Mouse (Mus musculus): Measurements from ENCODE around the gene Slc25a51. TPM values are rescaled to one million over a fixed set of nuclear protein-coding genes. Genes with fewer than 3 reads are reported as not detected.

Slc25a51 gene
- polyA plus RNA-seq, 1 experiment from 2014 or later, result 59.4 TPM

DNA sequence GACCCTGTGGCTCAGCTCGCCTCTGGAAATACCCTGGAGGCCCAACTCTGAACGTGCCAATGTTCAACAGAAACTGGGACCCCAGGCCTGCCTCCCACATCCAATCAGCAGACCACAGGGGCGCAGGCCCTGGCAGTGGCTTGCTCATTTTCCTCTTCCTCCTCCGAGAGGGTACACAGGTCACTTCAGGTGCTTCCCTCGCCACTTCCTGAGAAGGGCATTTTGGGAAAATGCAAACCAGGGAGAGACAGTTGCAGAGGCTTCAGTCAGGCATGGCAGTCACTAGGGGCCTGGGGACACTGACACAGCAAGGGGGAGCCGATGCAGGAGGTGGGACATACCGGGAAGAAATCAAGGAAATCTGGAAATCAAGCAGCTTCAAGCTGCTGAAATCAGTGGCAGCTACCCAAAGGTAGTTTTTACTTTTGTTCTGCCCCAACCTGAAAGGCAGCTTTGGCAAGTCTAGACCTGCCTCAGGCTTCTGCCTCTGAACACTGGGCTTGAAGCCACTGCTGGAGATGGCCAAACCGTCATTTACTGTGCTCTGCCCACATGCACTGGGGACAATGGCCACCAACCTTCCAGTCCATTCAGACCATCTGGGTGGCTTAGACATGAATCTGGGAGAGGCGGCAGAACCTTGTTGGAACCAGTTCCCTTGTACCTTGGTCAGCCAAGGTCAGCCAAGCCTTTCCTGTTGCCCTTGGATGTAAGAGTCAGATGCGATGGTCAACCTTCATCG lies 13.1 kb upstream of the Slc25a51 start:
- Histone ChIP-seq H3K9ac (replicated peaks; ENCODE audit: low read depth) (no peak overlapping the region), H3K9me3 (ENCODE audit: low read length) (no peaks in the 10 kb centered on the region), H3K27ac (ENCODE audit: low read length) (peak overlapping the region; percentile 20; the same call in 1 of the 2 replicates), H3K4me3 (ENCODE audit: low read depth, low read length) (no peak overlapping the region), H3K36me3 (ENCODE audit: insufficient read depth, low read length) (no peaks in the 10 kb centered on the region), H3K27me3 (replicated peaks; ENCODE audit: insufficient read depth, low read length) (no peaks in the 10 kb centered on the region), H3K4me1 (ENCODE audit: insufficient read depth, low read depth, low read length) (peaks cover 3% of the 10 kb centered on the region; the same call in 1 of the 2 replicates), H3K4me2 (replicated peaks; ENCODE audit: low read depth, low read length) (no peak overlapping the region)
- TF ChIP-seq EP300 (IDR thresholded peaks at IDR 0.05), result no peak
- no peak for DNase-seq (ENCODE audit: low spot score)
- 81% methylated on average over 11 of the region's 11 CpGs for WGBS
- ATAC-seq, result no peak

DNA sequence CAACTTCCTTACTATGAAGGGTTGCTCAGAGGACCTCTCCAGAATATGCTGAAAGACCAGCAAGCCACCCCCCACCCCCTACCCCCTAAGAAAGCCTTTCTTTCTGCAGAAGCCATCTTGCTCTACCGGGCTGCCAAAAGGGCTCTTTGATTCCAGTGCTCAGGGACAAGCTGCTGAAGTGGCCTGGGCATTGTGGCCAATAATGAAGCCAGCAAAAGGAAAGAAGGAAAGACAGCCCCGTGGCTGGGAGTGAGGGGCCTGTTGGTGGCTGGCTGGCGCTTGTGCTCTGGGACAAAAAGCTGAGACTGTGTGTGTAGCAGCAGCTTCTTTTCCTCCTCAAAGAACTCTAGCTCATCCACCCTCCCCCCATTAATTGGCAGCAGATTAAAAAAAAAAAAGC lies 12.2 kb upstream of the Slc25a51 start:
- Histone ChIP-seq H3K27me3 (replicated peaks; ENCODE audit: insufficient read depth, low read length) (no peaks in the 10 kb centered on the region), H3K4me3 (ENCODE audit: low read depth, low read length) (no peak overlapping the region), H3K36me3 (ENCODE audit: insufficient read depth, low read length) (no peaks in the 10 kb centered on the region), H3K9ac (replicated peaks; ENCODE audit: low read depth) (no peak overlapping the region), H3K27ac (ENCODE audit: low read length) (no peak overlapping the region), H3K4me1 (ENCODE audit: insufficient read depth, low read depth, low read length) (peaks cover 3% of the 10 kb centered on the region; the same call in 1 of the 2 replicates), H3K4me2 (replicated peaks; ENCODE audit: low read depth, low read length) (no peak overlapping the region), H3K9me3 (ENCODE audit: low read length) (no peaks in the 10 kb centered on the region)
- TF ChIP-seq EP300 (IDR thresholded peaks at IDR 0.05), result no peak
- TF ChIP-seq CTCF (IDR thresholded peaks at IDR 0.05), result no peak
- 38% methylated on average over 3 of the region's 3 CpGs for WGBS
- DNase-seq (ENCODE audit: low spot score), result no peak
- no peak for ATAC-seq

DNA sequence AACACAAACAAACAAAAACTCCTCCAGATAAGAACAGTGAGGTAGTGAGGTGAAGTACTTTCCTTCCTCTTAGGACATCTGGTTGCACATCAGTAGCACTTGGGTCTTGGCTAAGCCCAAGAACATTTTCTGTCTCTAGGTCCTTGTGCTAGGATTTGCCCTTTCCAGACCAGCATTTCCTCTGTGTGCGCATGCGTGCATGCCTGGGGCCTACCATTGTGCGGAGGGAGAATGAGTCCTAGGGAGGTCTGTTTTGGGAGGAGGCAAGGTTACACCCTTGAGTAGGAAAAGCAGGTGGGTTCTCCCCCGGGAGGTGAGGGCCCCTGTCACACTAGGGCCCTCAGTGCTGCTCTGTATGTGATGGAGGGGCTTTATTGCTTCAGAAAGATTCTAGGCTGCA lies 10.5 kb upstream of the Slc25a51 start:
- H3K4me2 ChIP-seq (replicated peaks; ENCODE audit: low read depth, low read length), result no peak overlapping the region
- DNase-seq (ENCODE audit: low spot score) (no peak), ATAC-seq (no peak)
- no peak overlapping the region for H3K4me3 ChIP-seq (ENCODE audit: low read depth, low read length)
- H3K27ac ChIP-seq (ENCODE audit: low read length), result no peak overlapping the region
- no peaks in the 10 kb centered on the region for H3K36me3 ChIP-seq (ENCODE audit: insufficient read depth, low read length)
- H3K4me1 ChIP-seq (ENCODE audit: insufficient read depth, low read depth, low read length), result peaks cover 3% of the 10 kb centered on the region; the same call in 1 of the 2 replicates
- H3K9me3 ChIP-seq (ENCODE audit: low read length), result no peaks in the 10 kb centered on the region
- TF ChIP-seq EP300 (IDR thresholded peaks at IDR 0.05) (no peak), CTCF (IDR thresholded peaks at IDR 0.05) (no peak)
- WGBS, result 86% methylated on average over 4 of the region's 4 CpGs
- H3K9ac ChIP-seq (replicated peaks; ENCODE audit: low read depth), result no peak overlapping the region
- H3K27me3 ChIP-seq (replicated peaks; ENCODE audit: insufficient read depth, low read length), result no peaks in the 10 kb centered on the region

DNA sequence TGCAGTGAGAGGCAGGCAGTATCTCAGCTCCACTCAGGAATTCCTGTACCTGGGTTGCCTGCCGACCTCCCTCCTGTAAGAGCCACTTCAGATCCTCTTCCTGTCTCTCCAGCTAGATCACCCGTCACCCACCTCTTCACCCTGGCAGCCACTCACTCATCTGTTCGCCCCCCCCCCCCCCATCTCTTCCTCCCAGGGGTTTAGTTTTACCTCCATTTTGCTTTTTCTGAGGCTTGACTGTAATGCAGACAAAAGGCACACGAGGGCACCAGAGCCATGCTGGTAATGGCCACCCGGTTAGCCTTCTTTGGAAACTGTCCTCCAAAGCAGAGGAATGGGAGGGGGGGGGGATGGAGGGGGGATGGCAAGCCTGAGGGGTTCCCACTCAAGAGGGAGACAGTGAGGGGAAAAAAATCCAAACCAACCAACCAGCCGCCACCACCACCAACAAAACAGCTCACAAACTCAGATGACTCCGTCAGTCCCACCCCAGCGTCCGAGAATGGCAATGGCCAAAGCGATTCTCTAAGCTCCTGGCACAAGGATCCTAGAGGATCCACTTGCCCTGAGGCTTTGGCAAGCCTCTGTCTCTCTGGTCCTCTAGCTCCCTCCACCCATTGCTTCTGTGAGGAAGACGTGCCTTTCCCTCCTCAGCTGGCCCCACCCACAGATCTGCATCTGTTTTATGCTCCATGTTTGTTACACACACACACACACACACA lies 9.8 kb upstream of the Slc25a51 start:
- no peak overlapping the region for H3K4me3 ChIP-seq (ENCODE audit: low read depth, low read length)
- peak; percentile 74 for DNase-seq (ENCODE audit: low spot score)
- no peaks in the 10 kb centered on the region for H3K27me3 ChIP-seq (replicated peaks; ENCODE audit: insufficient read depth, low read length)
- TF ChIP-seq EP300 (IDR thresholded peaks at IDR 0.05), result no peak
- TF ChIP-seq CTCF (IDR thresholded peaks at IDR 0.05), result peak; percentile 84
- H3K36me3 ChIP-seq (ENCODE audit: insufficient read depth, low read length), result no peaks in the 10 kb centered on the region
- ATAC-seq, result peak; percentile 18; the same call in 1 of the 2 replicates
- H3K27ac ChIP-seq (ENCODE audit: low read length), result no peak overlapping the region
- WGBS, result 25% methylated on average over 9 of the region's 11 CpGs
- no peaks in the 10 kb centered on the region for H3K9me3 ChIP-seq (ENCODE audit: low read length)
- no peak overlapping the region for H3K9ac ChIP-seq (replicated peaks; ENCODE audit: low read depth)
- H3K4me2 ChIP-seq (replicated peaks; ENCODE audit: low read depth, low read length), result peak overlapping the region; percentile 23; the same call in 1 of the 2 replicates
- peaks cover under 1% of the 10 kb centered on the region; the same call in 1 of the 2 replicates for H3K4me1 ChIP-seq (ENCODE audit: insufficient read depth, low read depth, low read length)

DNA sequence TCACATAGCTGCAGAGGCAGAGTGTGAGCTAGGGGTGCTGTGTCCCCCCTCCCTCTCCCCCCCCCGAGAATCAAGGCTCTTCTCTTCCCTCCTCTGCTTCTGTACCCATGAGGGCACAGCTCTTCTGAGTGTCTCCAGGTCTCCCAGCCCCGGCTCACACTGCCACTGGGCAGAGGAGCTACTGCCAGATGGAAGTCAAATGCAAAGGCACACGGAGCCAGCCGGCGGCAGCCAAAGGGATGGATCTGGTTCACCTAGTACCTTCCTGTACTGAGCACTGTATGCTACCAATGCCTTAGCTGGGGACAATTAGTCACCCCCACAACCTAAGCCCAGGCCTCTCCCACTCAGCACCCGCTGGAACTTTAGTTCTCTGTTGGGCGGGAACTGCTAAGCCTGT lies 7.7 kb upstream of the Slc25a51 start:
- H3K27ac ChIP-seq (ENCODE audit: low read length), result no peak overlapping the region
- H3K27me3 ChIP-seq (replicated peaks; ENCODE audit: insufficient read depth, low read length), result no peaks in the 10 kb centered on the region
- 53% methylated on average over 7 of the region's 7 CpGs for WGBS
- H3K9me3 ChIP-seq (ENCODE audit: low read length), result no peaks in the 10 kb centered on the region
- TF ChIP-seq CTCF (IDR thresholded peaks at IDR 0.05), result no peak
- TF ChIP-seq EP300 (IDR thresholded peaks at IDR 0.05), result no peak
- ATAC-seq (no peak), DNase-seq (ENCODE audit: low spot score) (no peak)
- H3K4me2 ChIP-seq (replicated peaks; ENCODE audit: low read depth, low read length), result no peak overlapping the region
- H3K36me3 ChIP-seq (ENCODE audit: insufficient read depth, low read length), result no peaks in the 10 kb centered on the region
- H3K4me3 ChIP-seq (ENCODE audit: low read depth, low read length), result no peak overlapping the region
- H3K9ac ChIP-seq (replicated peaks; ENCODE audit: low read depth), result no peak overlapping the region
- H3K4me1 ChIP-seq (ENCODE audit: insufficient read depth, low read depth, low read length), result no peaks in the 10 kb centered on the region

DNA sequence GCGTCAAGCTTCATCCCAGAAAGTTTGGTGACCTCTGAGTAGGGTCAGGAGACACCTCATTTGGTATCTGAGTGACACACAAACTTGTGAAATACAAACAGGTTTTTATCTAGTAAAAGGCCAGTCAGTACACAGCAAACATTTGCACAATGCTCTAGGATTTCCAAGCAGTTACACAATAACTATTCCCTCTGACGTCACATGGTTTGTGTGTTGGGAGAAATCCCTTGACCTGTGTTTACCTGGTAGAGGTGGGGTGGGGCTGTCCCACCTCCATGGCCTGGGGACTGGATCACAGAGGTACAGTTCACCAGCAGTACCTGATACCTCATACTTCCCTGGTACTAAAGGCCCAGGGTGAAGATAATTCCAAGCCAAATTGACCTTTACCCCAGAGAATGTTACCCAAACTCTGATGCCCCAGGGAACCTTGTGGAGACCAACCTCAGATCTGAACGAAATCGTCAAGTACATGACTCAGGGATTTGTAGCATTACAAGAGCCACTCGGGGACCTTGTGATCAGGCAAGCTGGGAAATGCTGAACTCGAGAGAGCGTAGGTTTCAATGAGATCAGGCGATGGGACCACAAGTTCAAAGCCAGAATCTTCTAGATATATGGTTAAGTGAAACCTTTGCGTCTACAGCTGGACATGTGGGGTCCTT lies 5.2 kb upstream of the Slc25a51 start:
- DNase-seq (ENCODE audit: low spot score), result peak; percentile 90
- H3K4me3 ChIP-seq (ENCODE audit: low read depth, low read length), result no peak overlapping the region
- ATAC-seq, result peak; percentile 47
- no peaks in the 10 kb centered on the region for H3K4me1 ChIP-seq (ENCODE audit: insufficient read depth, low read depth, low read length)
- 55% methylated on average over 9 of the region's 9 CpGs for whole genome bisulfite sequencing
- H3K27me3 ChIP-seq (replicated peaks; ENCODE audit: insufficient read depth, low read length), result no peaks in the 10 kb centered on the region
- H3K4me2 ChIP-seq (replicated peaks; ENCODE audit: low read depth, low read length), result no peak overlapping the region
- no peaks in the 10 kb centered on the region for H3K36me3 ChIP-seq (ENCODE audit: insufficient read depth, low read length)
- no peak overlapping the region for H3K9ac ChIP-seq (replicated peaks; ENCODE audit: low read depth)
- H3K9me3 ChIP-seq (ENCODE audit: low read length), result no peaks in the 10 kb centered on the region
- peak; percentile 96 for TF ChIP-seq EP300 (IDR thresholded peaks at IDR 0.05)
- no peak for TF ChIP-seq CTCF (IDR thresholded peaks at IDR 0.05)
- peak overlapping the region; percentile 48 for H3K27ac ChIP-seq (ENCODE audit: low read length)

Measured in lung, postnatal 0 days (tissue).